Mouse (Mus musculus): ENCODE data around the gene H2-Ke6.

H2-Ke6 gene

DNA sequence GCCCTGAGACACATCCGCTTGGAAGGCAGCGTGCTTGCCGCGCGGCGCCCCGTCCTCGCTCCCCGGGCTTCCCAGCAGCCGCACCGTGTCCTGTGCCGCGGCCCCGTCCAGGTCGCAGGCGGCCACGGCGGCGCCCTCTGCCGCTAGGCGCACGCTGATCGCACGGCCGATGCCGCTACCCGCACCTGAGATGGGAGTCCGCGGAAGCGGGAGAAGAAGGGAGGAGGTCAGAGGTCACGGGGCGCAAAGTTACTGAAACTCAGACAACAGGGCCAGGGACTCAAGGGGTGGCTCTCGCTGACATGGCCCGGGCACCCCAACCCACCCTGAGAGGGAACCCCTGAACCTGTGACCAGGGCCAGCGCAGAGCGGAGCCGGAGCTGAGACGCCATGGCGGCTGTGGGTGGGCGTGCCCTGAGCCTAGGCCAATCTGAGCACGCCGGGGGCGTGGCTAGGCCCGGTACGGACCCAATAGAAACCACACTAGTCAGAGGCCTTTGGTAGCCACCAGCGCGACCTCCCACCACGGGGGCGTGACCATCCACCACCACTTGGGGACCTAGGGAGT, at the start of gene H2-Ke6:
Gene H2-Ke6 (minus strand): TSS at position 405 of the 568 bp plus-strand sequence.
- in situ Hi-C loops (cut with MboI, MseI): loop anchor here (10.0 to 25.0 kb wide), 2 partner anchors 810 to 1847 kb away; partner anchors contain the start of genes Dhx16, Dxo and Stk19

DNA sequence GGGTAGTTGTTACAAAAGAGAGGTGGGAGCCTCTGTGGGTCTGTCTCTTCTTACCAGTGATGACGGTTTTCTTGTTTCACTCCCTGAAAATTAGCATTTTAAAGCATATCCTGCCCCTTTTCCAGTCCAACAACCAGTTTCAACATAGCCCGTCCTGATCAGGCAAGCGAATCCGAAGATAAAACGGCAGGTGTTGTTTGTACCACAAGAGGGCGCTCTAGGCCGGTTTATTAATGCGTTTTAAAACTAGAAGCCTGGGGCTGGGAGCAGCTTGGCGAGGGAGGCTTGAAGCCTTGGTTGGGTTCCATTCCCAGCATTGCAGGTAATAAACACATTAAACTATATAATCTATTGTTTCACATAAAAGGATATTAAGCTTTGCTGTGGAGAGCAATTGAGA, 49.7 kb upstream of the H2-Ke6 start:
- in situ Hi-C loops (cut with MboI, MseI): no loop called here

GRCm38 (mm10) chr17:34075271-34075670, 47.4 kb upstream of the H2-Ke6 start:
- in situ Hi-C loops (cut with MboI, MseI): no loop called here

- in situ Hi-C loops (cut with MboI, MseI): loop anchor here (5.0 kb wide), 1 partner anchor 35 kb away; the partner anchor contains the start of gene Col11a2
These were observed 44.2 kb upstream of the H2-Ke6 start for GRCm38 (mm10) chr17:34072091-34072490.

DNA sequence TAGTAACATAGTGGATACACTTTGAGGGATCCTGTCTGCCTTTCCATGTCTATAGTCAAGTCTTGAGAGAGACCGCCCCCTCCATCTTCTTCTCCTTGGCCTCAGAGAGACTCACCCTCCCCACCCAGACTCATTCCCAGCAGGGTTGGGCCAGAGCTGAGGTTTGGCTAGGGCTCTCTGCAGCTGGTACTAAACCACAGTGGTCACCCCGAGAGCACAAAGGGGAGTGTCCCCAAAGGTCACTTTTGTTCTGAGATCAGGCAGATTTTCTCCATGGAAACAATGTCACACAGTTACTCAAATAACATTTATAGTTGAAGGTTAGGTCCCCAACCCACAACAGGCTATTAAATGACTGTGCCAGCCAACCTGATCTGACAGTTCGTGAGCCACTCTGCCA, 41.0 kb upstream of the H2-Ke6 start:
- in situ Hi-C loops (cut with MboI, MseI): loop anchor here (10.0 kb wide), 1 partner anchor 614 kb away; no protein-coding TSS in a partner anchor

DNA sequence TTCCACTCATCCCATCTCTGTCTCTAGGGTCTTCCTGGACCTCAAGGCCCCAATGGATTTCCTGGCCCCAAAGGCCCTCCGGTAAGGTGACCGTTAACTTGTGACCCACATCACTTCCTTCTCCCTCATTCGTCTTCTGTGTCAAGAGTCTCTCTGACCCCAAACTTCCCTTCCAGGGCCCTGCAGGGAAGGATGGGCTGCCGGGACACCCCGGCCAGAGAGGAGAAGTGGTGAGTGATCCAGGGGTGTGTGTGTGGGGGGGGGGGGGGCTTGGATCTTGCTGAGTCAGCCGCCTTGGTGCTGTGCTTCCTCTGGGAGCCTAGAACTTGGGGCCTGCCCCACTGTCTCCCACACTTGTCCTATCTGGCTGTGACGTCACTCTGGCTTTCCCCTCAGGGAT, 29.4 kb upstream of the H2-Ke6 start:
- in situ Hi-C loops (cut with MboI, MseI): no loop called here

- in situ Hi-C loops (cut with MboI, MseI): loop anchor here (25.0 kb wide), 1 partner anchor 790 kb away; the partner anchor contains the start of genes Dxo and Stk19
These were observed 19.7 kb upstream of the H2-Ke6 start for GRCm38 (mm10) chr17:34047404-34048050.

DNA sequence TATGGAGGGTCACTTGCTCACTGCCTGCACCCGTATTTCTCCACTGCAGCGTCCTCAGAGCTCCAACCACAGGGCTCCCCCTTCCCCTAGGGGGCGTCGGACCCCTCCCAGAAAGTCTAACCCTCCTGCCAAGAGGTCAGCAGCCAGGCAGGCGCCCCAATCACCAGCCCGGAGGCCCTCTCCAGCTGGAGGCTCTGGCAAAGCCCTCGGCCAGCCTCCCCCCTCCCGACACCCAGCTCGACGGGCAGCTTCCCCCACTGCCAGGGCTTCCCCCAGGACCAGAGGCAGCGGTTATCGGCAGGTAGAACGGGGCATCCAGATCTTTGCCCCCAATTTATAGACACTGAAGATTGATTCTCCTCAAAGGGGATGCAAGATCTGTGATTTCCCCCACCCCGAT, 18.1 kb upstream of the H2-Ke6 start:
- in situ Hi-C loops (cut with MboI, MseI): loop anchor here (25.0 kb wide), 1 partner anchor 791 kb away; the partner anchor contains the start of genes Dxo and Stk19

DNA sequence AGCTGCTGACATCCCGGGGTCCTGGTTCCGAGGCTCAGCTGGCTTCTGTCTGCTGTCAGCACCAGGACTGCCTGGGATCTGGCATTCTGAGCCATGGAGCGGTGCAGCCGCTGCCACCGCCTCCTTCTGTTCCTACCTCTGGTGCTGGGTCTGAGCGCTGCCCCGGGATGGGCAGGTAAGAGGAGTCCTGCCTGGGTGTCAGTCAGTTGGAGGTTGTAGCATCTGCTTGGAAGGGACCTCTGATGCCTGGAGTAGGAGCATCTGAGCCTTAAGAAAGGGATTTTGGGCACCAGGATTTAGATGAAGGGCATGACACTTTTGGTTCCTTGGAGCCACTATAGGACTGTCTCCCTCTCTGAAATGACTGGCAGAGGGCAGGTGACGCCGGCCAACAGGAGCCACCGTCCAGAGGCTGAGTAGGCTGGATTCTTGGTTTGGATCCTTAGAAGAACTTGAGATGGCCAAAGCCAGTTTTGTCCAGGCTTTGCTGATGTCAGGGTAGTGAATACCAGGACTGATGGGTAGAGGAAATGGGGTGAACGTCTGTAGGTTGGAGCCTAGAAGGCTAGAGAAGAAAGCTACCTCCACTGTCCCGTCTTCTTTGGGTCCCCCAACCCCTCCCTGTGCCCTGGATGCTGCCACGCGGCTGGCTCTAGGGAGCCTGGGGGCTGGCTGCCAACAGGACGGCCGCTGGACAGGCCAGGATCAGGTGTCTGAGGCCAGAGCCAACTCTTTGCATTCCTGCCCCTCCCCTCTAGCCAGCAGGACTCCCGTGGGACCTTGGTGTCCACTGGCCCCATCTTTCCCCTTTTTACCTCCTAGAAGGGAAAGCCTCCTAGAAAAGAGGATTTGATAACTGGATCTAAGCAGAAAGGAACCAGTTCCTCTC, 11.9 kb upstream of the H2-Ke6 start:
- in situ Hi-C loops (cut with MboI, MseI): loop anchor here (5.0 to 25.0 kb wide), 2 partner anchors 32 to 797 kb away; partner anchors contain the start of genes Dxo and Stk19

- in situ Hi-C loops (cut with MboI, MseI): loop anchor here (5.0 to 25.0 kb wide), 2 partner anchors 33 to 798 kb away; partner anchors contain the start of genes Dxo and Stk19
These were observed 11.2 kb upstream of the H2-Ke6 start, which contains the start of gene Col11a2 for GRCm38 (mm10) chr17:34038878-34039561. Gene Col11a2 (plus strand): TSS chr17:34039437.

DNA sequence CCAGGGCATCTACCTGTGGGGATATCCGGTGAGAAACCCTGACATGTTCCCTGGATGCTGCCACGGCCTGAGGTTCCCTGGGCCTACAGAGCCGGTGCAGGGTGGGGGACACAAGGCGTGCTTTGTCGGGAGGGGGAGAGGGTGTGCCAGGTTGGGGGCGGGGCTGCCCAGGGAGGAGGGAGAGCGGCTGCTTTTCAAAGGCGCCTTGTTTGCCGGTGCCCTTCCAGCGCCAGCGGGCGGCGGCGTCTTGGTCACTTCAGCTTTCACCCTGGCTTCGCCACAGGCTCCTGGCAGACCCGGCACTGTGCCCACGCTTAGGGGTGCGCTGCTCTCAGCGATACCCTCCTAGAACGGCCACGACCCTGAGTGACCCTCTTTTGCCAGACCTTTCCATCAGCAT, 10.6 kb upstream of the H2-Ke6 start:
- in situ Hi-C loops (cut with MboI, MseI): loop anchor here (5.0 to 25.0 kb wide), 2 partner anchors 34 to 799 kb away; partner anchors contain the start of genes Dxo and Stk19

DNA sequence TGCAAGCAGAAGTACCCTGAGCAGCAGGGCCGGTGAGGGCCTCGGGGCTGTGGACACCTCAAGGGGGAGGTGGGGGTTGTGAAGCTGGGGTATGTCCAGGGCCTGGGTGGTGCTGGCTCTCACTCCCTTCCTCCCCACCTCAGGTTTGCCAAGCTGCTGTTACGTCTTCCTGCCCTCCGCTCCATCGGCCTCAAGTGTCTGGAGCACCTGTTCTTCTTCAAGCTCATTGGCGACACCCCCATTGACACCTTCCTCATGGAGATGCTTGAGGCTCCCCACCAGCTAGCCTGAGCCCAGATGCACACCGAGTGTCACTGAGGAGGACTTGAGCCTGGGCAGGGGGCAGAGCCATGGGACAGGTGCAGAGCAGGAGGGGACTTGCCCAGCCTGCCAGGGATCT, 9.4 kb upstream of the H2-Ke6 start:
- in situ Hi-C loops (cut with MboI, MseI): loop anchor here (5.0 to 25.0 kb wide), 2 partner anchors 35 to 800 kb away; partner anchors contain the start of genes Dxo and Stk19

DNA sequence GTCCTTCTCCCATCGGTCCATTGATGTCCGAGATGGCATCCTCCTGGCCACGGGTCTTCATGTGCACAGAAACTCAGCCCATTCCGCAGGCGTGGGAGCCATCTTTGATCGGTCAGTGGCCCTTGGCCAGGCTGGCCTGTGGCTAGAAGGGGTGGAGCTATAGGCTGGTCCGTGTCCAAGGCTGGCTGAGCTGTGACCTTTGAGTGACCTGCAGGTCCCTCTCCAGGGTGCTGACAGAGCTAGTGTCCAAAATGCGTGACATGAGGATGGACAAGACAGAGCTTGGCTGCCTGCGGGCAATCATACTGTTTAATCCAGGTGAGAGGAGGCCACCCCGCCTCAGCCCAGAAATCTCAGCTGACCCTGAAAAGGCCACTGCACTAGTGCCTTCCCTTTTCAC, 8.8 kb upstream of the H2-Ke6 start:
- in situ Hi-C loops (cut with MboI, MseI): loop anchor here (5.0 to 25.0 kb wide), 2 partner anchors 36 to 801 kb away; partner anchors contain the start of genes Dxo and Stk19

DNA sequence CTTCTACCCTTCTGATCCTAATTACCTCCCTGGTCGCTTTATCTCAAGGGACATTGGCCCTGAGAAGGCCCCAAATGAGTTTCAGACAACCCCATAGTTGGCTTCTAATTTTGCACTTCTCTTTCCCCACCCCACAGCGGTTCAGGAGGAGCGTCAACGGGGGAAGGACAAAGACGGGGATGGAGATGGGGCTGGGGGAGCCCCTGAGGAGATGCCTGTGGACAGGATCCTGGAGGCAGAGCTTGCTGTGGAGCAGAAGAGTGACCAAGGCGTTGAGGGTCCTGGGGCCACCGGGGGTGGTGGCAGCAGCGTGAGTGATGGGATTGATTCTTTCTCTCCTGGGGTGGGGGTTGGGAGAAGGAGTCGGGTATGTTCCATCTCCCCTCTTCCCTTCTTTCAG, 7.7 kb upstream of the H2-Ke6 start:
- in situ Hi-C loops (cut with MboI, MseI): loop anchor here (5.0 to 25.0 kb wide), 2 partner anchors 37 to 802 kb away; partner anchors contain the start of genes Dxo and Stk19

- in situ Hi-C loops (cut with MboI, MseI): loop anchor here (25.0 kb wide), 1 partner anchor 803 kb away; the partner anchor contains the start of genes Dxo and Stk19
These were observed 6.2 kb upstream of the H2-Ke6 start for GRCm38 (mm10) chr17:34034064-34034463.

- in situ Hi-C loops (cut with MboI, MseI): loop anchor here (25.0 kb wide), 1 partner anchor 804 kb away; the partner anchor contains the start of genes Dxo and Stk19
These were observed 5.6 kb upstream of the H2-Ke6 start for GRCm38 (mm10) chr17:34033441-34033840.

- in situ Hi-C loops (cut with MboI, MseI): loop anchor here (25.0 kb wide), 1 partner anchor 804 kb away; the partner anchor contains the start of genes Dxo and Stk19
These were observed 4.9 kb upstream of the H2-Ke6 start for GRCm38 (mm10) chr17:34032806-34033205.

DNA sequence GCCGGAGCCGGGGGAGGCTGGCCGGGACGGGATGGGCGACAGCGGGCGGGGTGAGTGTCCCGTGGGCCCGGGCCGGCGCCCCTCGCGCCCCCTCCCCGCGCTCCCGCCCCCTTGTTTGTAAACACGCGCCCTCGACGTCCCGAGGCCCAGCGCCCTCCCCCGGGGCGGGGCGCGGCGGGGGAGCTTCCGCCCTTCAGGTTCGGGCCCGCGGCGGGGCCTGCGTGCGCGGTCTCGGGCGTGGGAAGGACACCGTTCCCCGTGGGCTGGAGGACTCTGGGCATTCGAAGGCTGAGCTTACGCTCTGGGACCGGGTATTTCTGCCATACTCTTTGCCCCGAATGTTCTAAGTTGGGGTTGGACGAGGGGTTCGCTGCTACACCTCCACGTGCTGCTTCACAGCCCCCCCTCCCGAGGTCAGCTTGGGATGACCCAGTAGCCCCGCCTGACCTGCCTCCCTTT, 4.3 kb upstream of the H2-Ke6 start:
- in situ Hi-C loops (cut with MboI, MseI): loop anchor here (25.0 kb wide), 1 partner anchor 805 kb away; the partner anchor contains the start of genes Dxo and Stk19

- in situ Hi-C loops (cut with MboI, MseI): loop anchor here (25.0 kb wide), 1 partner anchor 806 kb away; the partner anchor contains the start of genes Dxo and Stk19
These were observed 3.8 kb upstream of the H2-Ke6 start, which contains the start of the genes Slc39a7 and Rxrb for GRCm38 (mm10) chr17:34031465-34032173. Gene Slc39a7 (minus strand): TSS chr17:34031682. Gene Rxrb (plus strand): TSS chr17:34031812.

Measured in T-helper 2 cell (primary cell).